Mouse (Mus musculus): Measurements from ENCODE around the gene Fem1b. TPM values are rescaled to one million over a fixed set of nuclear protein-coding genes. Genes with fewer than 3 reads are reported as not detected.

The Fem1b gene
- total RNA-seq, 2 experiments from 2014 or later, result 91.9 to 95.0 TPM

DNA sequence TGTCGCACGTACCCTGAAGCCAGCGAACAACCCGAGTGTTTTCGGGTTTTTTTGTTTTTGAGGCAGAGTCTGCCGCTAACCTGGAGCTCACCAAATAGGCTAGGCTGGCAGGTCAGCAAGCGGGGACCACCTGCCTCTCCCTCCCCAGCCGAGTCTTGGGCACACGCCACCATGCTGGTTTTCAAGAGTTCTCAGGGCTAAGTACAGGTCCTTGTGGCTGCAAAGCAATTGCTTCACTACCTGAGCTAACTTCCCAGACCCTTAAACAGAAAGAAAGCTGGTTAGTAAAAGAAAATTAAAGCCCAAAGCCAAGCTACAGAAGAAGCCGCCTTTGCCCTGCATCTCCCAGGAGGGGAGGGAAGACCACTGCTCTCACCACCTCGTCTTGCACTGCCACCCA lies 61.4 kb downstream of the Fem1b start:
- DNase-seq (ENCODE audit: low spot score in 2 of 2), result no peak
- no peak for TF ChIP-seq CTCF (conservative IDR thresholded peaks at IDR 0.05)
- H3K27ac ChIP-seq, result no peak overlapping the region
- H3K4me3 ChIP-seq, result no peak overlapping the region

DNA sequence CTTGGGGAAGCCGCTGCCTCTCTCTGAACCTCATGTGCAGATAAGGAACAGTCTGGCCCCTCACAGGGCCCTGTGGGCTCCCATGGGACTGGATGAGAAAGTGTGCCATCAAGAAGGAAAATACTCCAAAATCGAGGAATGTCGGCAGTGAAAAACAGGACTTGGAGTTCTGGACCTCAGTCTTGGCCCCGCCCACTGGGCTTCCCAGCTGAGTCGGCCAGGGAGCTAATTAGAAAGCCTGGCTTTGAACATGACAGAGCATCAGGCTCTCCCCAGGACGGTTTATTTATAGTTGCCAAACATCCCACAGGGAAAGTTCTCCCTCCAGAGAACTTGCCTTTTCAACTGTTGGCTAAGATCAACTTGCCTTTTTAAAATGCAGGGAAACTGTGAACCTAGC lies 62.1 kb downstream of the Fem1b start:
- no peak overlapping the region for H3K27ac ChIP-seq

DNA sequence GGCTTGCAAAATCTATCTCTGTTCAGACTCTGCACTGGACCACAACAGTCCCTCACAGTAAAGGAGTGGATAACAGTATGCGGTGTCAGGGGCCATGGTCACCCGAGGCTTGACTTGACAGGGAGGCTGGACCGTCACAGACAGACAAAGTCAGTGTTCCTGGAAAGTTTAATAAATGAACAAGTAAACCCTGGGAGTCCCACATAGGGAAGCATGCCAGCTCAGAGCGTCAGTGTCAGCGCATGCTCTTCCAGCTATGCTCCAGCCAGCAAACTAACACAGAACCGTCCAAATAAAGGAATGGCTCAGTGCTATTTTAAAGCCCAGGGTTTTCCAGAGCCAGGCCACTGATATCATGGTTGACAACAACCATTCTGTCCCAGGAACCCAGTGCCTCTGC lies 65.1 kb downstream of the Fem1b start:
- Histone ChIP-seq H3K27ac (no peak overlapping the region), H3K4me3 (no peak overlapping the region)
- no peak for TF ChIP-seq CTCF (conservative IDR thresholded peaks at IDR 0.05)
- DNase-seq (ENCODE audit: low spot score in 2 of 2), result no peak

More for the DNA sequence above, 62.1 kb downstream of the Fem1b start:
- TF ChIP-seq CTCF (conservative IDR thresholded peaks at IDR 0.05), result no peak
- no peak for DNase-seq (ENCODE audit: low spot score in 2 of 2)
- no peak overlapping the region for H3K4me3 ChIP-seq

DNA sequence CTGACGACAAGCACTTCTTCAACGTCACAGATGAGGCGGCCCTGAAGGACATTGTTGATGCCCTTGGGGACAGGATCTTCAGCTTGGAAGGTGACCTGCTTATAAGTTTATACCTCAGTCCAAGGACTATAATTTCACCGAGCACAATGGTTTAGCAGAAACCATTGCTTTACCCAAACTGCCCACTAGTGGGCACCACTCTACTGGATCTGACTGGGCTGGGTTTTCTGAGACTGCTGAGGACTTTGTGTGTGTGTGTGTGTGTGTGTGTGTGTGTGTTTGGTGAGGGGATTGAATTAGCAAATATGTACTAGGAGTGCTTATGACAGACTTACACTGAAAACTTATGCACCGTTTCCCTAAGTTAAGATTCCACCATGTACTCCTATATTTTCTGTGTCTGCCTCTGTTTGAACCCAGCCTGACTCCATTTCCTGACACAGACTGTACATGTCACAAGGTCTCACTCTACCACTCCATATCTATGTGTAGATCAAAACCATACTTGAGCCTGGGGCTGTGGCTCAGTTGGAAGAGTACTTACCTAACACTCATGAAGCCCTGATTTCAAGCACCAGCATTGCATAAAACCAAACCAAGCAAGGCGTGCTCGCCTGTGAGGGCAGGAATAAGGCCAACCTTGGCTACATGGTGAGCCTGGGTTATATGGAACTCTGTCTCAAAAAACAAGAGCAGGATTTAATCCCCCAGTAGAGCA lies 67.0 kb downstream of the Fem1b start:
- TF ChIP-seq CTCF (conservative IDR thresholded peaks at IDR 0.05), result peak; percentile 79
- H3K27ac ChIP-seq, result no peak overlapping the region
- peak in 1 of 2 experiments; percentile 61 for DNase-seq (ENCODE audit: low spot score in 2 of 2)
- no peak overlapping the region for H3K4me3 ChIP-seq

Other genes with a start within 250 kb of the Fem1b start
- gene Itga11, start 134.1 kb downstream of the Fem1b start, total RNA-seq (2021), result 1 to 10 TPM; 4.5 to 5.3 TPM
- 10 to 100 TPM; 12.1 to 12.2 TPM for gene Cln6, start 26.9 kb upstream of the Fem1b start, total RNA-seq (2021)
- gene Calml4, start 46.1 kb upstream of the Fem1b start, total RNA-seq (2021), result 1 to 10 TPM; 1.8 to 2.4 TPM
- gene Pias1, start 176.0 kb upstream of the Fem1b start, total RNA-seq (2021), result 10 to 100 TPM; 67.4 to 71.8 TPM